Mouse (Mus musculus): ENCODE results near the gene H2-Ob. TPM values are rescaled to one million over a fixed set of nuclear protein-coding genes. Genes with fewer than 3 reads are reported as not detected.

The H2-Ob gene
- polyA plus RNA-seq, 1 experiment from 2014 or later = 0.05 TPM

- Histone ChIP-seq H3K4me1 (peaks cover 43% of the 10 kb centered on the region), H3K4me2 (no peak overlapping the region), H3K9me3 (replicated peaks) (no peaks in the 10 kb centered on the region), H3K27me3 (replicated peaks) (peaks cover 64% of the 10 kb centered on the region), H3K4me3 (no peak overlapping the region), H3K9ac (no peak overlapping the region), H3K36me3 (no peaks in the 10 kb centered on the region), H3K27ac (no peak overlapping the region)
- no peak for ATAC-seq
- 74% methylated on average over 16 of the region's 16 CpGs for WGBS (ENCODE audit: insufficient replicate concordance)
These were observed 37.8 kb upstream of the H2-Ob start for GRCm38 (mm10) chr17:34200772-34201505.

- Histone ChIP-seq H3K27ac (no peak overlapping the region), H3K36me3 (no peaks in the 10 kb centered on the region), H3K27me3 (replicated peaks) (peaks cover 58% of the 10 kb centered on the region), H3K4me2 (no peak overlapping the region), H3K9ac (no peak overlapping the region), H3K4me3 (no peak overlapping the region), H3K4me1 (peaks cover 39% of the 10 kb centered on the region), H3K9me3 (replicated peaks) (no peaks in the 10 kb centered on the region)
- 62% methylated on average over 7 of the region's 7 CpGs for WGBS (ENCODE audit: insufficient replicate concordance)
- ATAC-seq = no peak
These were observed 37.1 kb upstream of the H2-Ob start for GRCm38 (mm10) chr17:34201506-34202055.

GRCm38 (mm10) chr17:34202760-34203442 lies 35.8 kb upstream of the H2-Ob start:
- Histone ChIP-seq H3K9ac (no peak overlapping the region), H3K36me3 (no peaks in the 10 kb centered on the region), H3K4me2 (no peak overlapping the region), H3K9me3 (replicated peaks) (no peaks in the 10 kb centered on the region), H3K4me1 (peaks cover 32% of the 10 kb centered on the region), H3K4me3 (no peak overlapping the region), H3K27ac (no peak overlapping the region), H3K27me3 (replicated peaks) (peaks cover 50% of the 10 kb centered on the region)
- WGBS (ENCODE audit: insufficient replicate concordance) = 75% methylated on average over 4 of the region's 4 CpGs
- ATAC-seq = no peak

GRCm38 (mm10) chr17:34203444-34203843 lies 35.3 kb upstream of the H2-Ob start, which contains the start of gene Tap2:
Gene Tap2 (plus strand): TSS chr17:34203527.
- no peak for ATAC-seq
- 0 out of 2 replicates have a peak within 1 kb of the TSS, but pooled peaks have one; percentile 41 for H3K27ac ChIP-seq
- H3K9me3 ChIP-seq (replicated peaks) = no peaks in the 10 kb centered on the region
- H3K4me1 ChIP-seq = peaks cover 29% of the 10 kb centered on the region
- no peaks in the 10 kb centered on the region for H3K36me3 ChIP-seq
- peak within 1 kb of the TSS; percentile 84 for H3K9ac ChIP-seq
- H3K27me3 ChIP-seq (replicated peaks) = peaks cover 45% of the 10 kb centered on the region
- peak within 1 kb of the TSS; percentile 87 for H3K4me3 ChIP-seq
- H3K4me2 ChIP-seq = peak within 1 kb of the TSS; percentile 98
- WGBS (ENCODE audit: insufficient replicate concordance) = 77% methylated on average over 5 of the region's 5 CpGs

GRCm38 (mm10) chr17:34204303-34205010 lies 34.2 kb upstream of the H2-Ob start:
- Histone ChIP-seq H3K4me3 (peak overlapping the region; percentile 87), H3K27ac (0 out of 2 replicates have a peak overlapping the region, but pooled peaks have one; percentile 41), H3K9ac (peak overlapping the region; percentile 84), H3K9me3 (replicated peaks) (no peaks in the 10 kb centered on the region), H3K4me1 (peaks cover 31% of the 10 kb centered on the region), H3K4me2 (peak overlapping the region; percentile 98), H3K36me3 (no peaks in the 10 kb centered on the region), H3K27me3 (replicated peaks) (peaks cover 35% of the 10 kb centered on the region)
- peak; percentile 61 for ATAC-seq
- under 1% methylated on average over 44 of the region's 44 CpGs for WGBS (ENCODE audit: insufficient replicate concordance)

- Histone ChIP-seq H3K4me2 (peak overlapping the region; percentile 98), H3K9me3 (replicated peaks) (no peaks in the 10 kb centered on the region), H3K4me1 (peaks cover 31% of the 10 kb centered on the region), H3K27me3 (replicated peaks) (peaks cover 31% of the 10 kb centered on the region), H3K27ac (peak overlapping the region; percentile 64), H3K9ac (peak overlapping the region; percentile 84), H3K36me3 (no peaks in the 10 kb centered on the region), H3K4me3 (peak overlapping the region; percentile 87)
- WGBS (ENCODE audit: insufficient replicate concordance) = 14% methylated on average over 18 of the region's 18 CpGs
- ATAC-seq = peak; percentile 25; the same call in 1 of the 2 replicates
These were observed 33.5 kb upstream of the H2-Ob start for GRCm38 (mm10) chr17:34205021-34205745.

GRCm38 (mm10) chr17:34205746-34206176 lies 32.9 kb upstream of the H2-Ob start:
- Histone ChIP-seq H3K36me3 (no peaks in the 10 kb centered on the region), H3K9ac (peak overlapping the region; percentile 84), H3K4me2 (peak overlapping the region; percentile 98), H3K27me3 (replicated peaks) (peaks cover 26% of the 10 kb centered on the region), H3K27ac (peak overlapping the region; percentile 64), H3K9me3 (replicated peaks) (no peaks in the 10 kb centered on the region), H3K4me3 (peak overlapping the region; percentile 87), H3K4me1 (peaks cover 37% of the 10 kb centered on the region)
- WGBS (ENCODE audit: insufficient replicate concordance) = 15% methylated on average over 9 of the region's 9 CpGs
- ATAC-seq = peak; percentile 54

GRCm38 (mm10) chr17:34206731-34207130 lies 32.0 kb upstream of the H2-Ob start:
- Histone ChIP-seq H3K27me3 (replicated peaks) (peaks cover 26% of the 10 kb centered on the region), H3K9me3 (replicated peaks) (no peaks in the 10 kb centered on the region), H3K4me1 (peaks cover 46% of the 10 kb centered on the region), H3K27ac (no peak overlapping the region), H3K9ac (no peak overlapping the region), H3K4me2 (no peak overlapping the region), H3K4me3 (no peak overlapping the region), H3K36me3 (no peaks in the 10 kb centered on the region)
- WGBS (ENCODE audit: insufficient replicate concordance) = 74% methylated on average over 5 of the region's 5 CpGs
- ATAC-seq = no peak

GRCm38 (mm10) chr17:34207456-34207855 lies 31.2 kb upstream of the H2-Ob start:
- Histone ChIP-seq H3K27ac (no peak overlapping the region), H3K4me2 (no peak overlapping the region), H3K9me3 (replicated peaks) (no peaks in the 10 kb centered on the region), H3K4me3 (no peak overlapping the region), H3K9ac (no peak overlapping the region), H3K27me3 (replicated peaks) (peaks cover 30% of the 10 kb centered on the region), H3K4me1 (peaks cover 50% of the 10 kb centered on the region), H3K36me3 (no peaks in the 10 kb centered on the region)
- ATAC-seq = no peak
- WGBS (ENCODE audit: insufficient replicate concordance) = 41% methylated on average over 3 of the region's 3 CpGs

- Histone ChIP-seq H3K4me2 (no peak overlapping the region), H3K4me1 (peaks cover 50% of the 10 kb centered on the region), H3K27ac (no peak overlapping the region), H3K36me3 (no peaks in the 10 kb centered on the region), H3K27me3 (replicated peaks) (peaks cover 34% of the 10 kb centered on the region), H3K4me3 (no peak overlapping the region), H3K9ac (no peak overlapping the region), H3K9me3 (replicated peaks) (no peaks in the 10 kb centered on the region)
- ATAC-seq = no peak
- 92% methylated on average over 9 of the region's 9 CpGs for WGBS (ENCODE audit: insufficient replicate concordance)
These were observed 30.8 kb upstream of the H2-Ob start for GRCm38 (mm10) chr17:34207866-34208265.

- peaks cover 50% of the 10 kb centered on the region for H3K4me1 ChIP-seq
- no peak for ATAC-seq
- H3K9ac ChIP-seq = no peak overlapping the region
- H3K36me3 ChIP-seq = no peaks in the 10 kb centered on the region
- H3K27ac ChIP-seq = no peak overlapping the region
- no peak overlapping the region for H3K4me3 ChIP-seq
- peaks cover 35% of the 10 kb centered on the region for H3K27me3 ChIP-seq (replicated peaks)
- 35% methylated on average over 10 of the region's 10 CpGs for WGBS (ENCODE audit: insufficient replicate concordance)
- no peaks in the 10 kb centered on the region for H3K9me3 ChIP-seq (replicated peaks)
- no peak overlapping the region for H3K4me2 ChIP-seq
These were observed 30.3 kb upstream of the H2-Ob start for GRCm38 (mm10) chr17:34208421-34208820.
